Mouse (Mus musculus): Measurements from ENCODE around the gene Optn. TPM values are rescaled to one million over a fixed set of nuclear protein-coding genes. Genes with fewer than 3 reads are reported as not detected.

Gene Optn
- total and polyA plus RNA-seq, 3 experiments, result 29.3 to 139 (median 65.2) TPM

GRCm38 (mm10) chr2:4993584-4993983 lies 70.3 kb downstream of the Optn start:
- ATAC-seq (ENCODE audit: extremely low read depth, insufficient number of reproducible peaks, low FRiP score, poor library complexity, severe bottlenecking) (no peak), DNase-seq (ENCODE audit: low spot score) (no peak)

GRCm38 (mm10) chr2:4988826-4989424 lies 74.9 kb downstream of the Optn start:
- Histone ChIP-seq H3K36me3 (replicated peaks) (peaks cover 60% of the 10 kb centered on the region), H3K27me3 (ENCODE audit: insufficient read depth, low read length) (peaks cover 3% of the 10 kb centered on the region; the same call in 1 of the 2 replicates), H3K4me1 (ENCODE audit: insufficient read depth, low read depth, low read length) (peaks cover 16% of the 10 kb centered on the region), H3K4me3 (ENCODE audit: low read depth, low read length) (no peak overlapping the region), H3K9me3 (replicated peaks) (no peaks in the 10 kb centered on the region)
- no peak for TF ChIP-seq CTCF (IDR thresholded peaks at IDR 0.05; ENCODE audit: low read depth, low read length)
- TF ChIP-seq GATA2 (IDR thresholded peaks at IDR 0.05; ENCODE audit: borderline replicate concordance, low read depth, low read length), result no peak
- no peak for TF ChIP-seq GATA1 (IDR thresholded peaks at IDR 0.05; ENCODE audit: borderline replicate concordance, low read length)
- no peak for TF ChIP-seq POLR2AphosphoS5 (IDR thresholded peaks at IDR 0.05; ENCODE audit: insufficient replicate concordance, low read depth, low read length)
- no peak for TF ChIP-seq TAL1 (conservative IDR thresholded peaks at IDR 0.05; ENCODE audit: low read depth, low read length)
- ATAC-seq (ENCODE audit: extremely low read depth, insufficient number of reproducible peaks, low FRiP score, poor library complexity, severe bottlenecking), result no peak
- DNase-seq (ENCODE audit: low spot score), result no peak

More at GRCm38 (mm10) chr2:4993584-4993983, 70.3 kb downstream of the Optn start:
- H3K36me3 ChIP-seq (replicated peaks), result peaks cover 95% of the 10 kb centered on the region
- H3K9me3 ChIP-seq (replicated peaks), result no peaks in the 10 kb centered on the region
- no peak for TF ChIP-seq GATA1 (IDR thresholded peaks at IDR 0.05; ENCODE audit: borderline replicate concordance, low read length)
- no peak for TF ChIP-seq CTCF (IDR thresholded peaks at IDR 0.05; ENCODE audit: low read depth, low read length)
- no peak for TF ChIP-seq GATA2 (IDR thresholded peaks at IDR 0.05; ENCODE audit: borderline replicate concordance, low read depth, low read length)
- TF ChIP-seq POLR2AphosphoS5 (IDR thresholded peaks at IDR 0.05; ENCODE audit: insufficient replicate concordance, low read depth, low read length), result no peak
- no peak for TF ChIP-seq TAL1 (conservative IDR thresholded peaks at IDR 0.05; ENCODE audit: low read depth, low read length)
- H3K4me3 ChIP-seq (ENCODE audit: low read depth, low read length), result no peak overlapping the region
- no peaks in the 10 kb centered on the region for H3K27me3 ChIP-seq (ENCODE audit: insufficient read depth, low read length)
- peaks cover 22% of the 10 kb centered on the region for H3K4me1 ChIP-seq (ENCODE audit: insufficient read depth, low read depth, low read length)

GRCm38 (mm10) chr2:4987388-4988180 lies 76.3 kb downstream of the Optn start:
- DNase-seq (ENCODE audit: low spot score) (no peak), ATAC-seq (ENCODE audit: extremely low read depth, insufficient number of reproducible peaks, low FRiP score, poor library complexity, severe bottlenecking) (no peak)
- Histone ChIP-seq H3K27me3 (ENCODE audit: insufficient read depth, low read length) (peaks cover 10% of the 10 kb centered on the region; the same call in 1 of the 2 replicates), H3K9me3 (replicated peaks) (no peaks in the 10 kb centered on the region), H3K4me1 (ENCODE audit: insufficient read depth, low read depth, low read length) (peaks cover 12% of the 10 kb centered on the region), H3K4me3 (ENCODE audit: low read depth, low read length) (no peak overlapping the region), H3K36me3 (replicated peaks) (peaks cover 47% of the 10 kb centered on the region)
- TF ChIP-seq GATA1 (IDR thresholded peaks at IDR 0.05; ENCODE audit: borderline replicate concordance, low read length) (no peak), GATA2 (IDR thresholded peaks at IDR 0.05; ENCODE audit: borderline replicate concordance, low read depth, low read length) (no peak), CTCF (IDR thresholded peaks at IDR 0.05; ENCODE audit: low read depth, low read length) (no peak), TAL1 (conservative IDR thresholded peaks at IDR 0.05; ENCODE audit: low read depth, low read length) (no peak), POLR2AphosphoS5 (IDR thresholded peaks at IDR 0.05; ENCODE audit: insufficient replicate concordance, low read depth, low read length) (no peak)

- DNase-seq (ENCODE audit: low spot score), result no peak
- no peak overlapping the region for H3K4me3 ChIP-seq (ENCODE audit: low read depth, low read length)
- H3K9me3 ChIP-seq (replicated peaks), result no peaks in the 10 kb centered on the region
- no peak for TF ChIP-seq TAL1 (conservative IDR thresholded peaks at IDR 0.05; ENCODE audit: low read depth, low read length)
- TF ChIP-seq CTCF (IDR thresholded peaks at IDR 0.05; ENCODE audit: low read depth, low read length), result no peak
- TF ChIP-seq GATA1 (IDR thresholded peaks at IDR 0.05; ENCODE audit: borderline replicate concordance, low read length), result no peak
- TF ChIP-seq POLR2AphosphoS5 (IDR thresholded peaks at IDR 0.05; ENCODE audit: insufficient replicate concordance, low read depth, low read length), result no peak
- TF ChIP-seq GATA2 (IDR thresholded peaks at IDR 0.05; ENCODE audit: borderline replicate concordance, low read depth, low read length), result no peak
- H3K27me3 ChIP-seq (ENCODE audit: insufficient read depth, low read length), result peaks cover 10% of the 10 kb centered on the region; the same call in 1 of the 2 replicates
- no peak for ATAC-seq (ENCODE audit: extremely low read depth, insufficient number of reproducible peaks, low FRiP score, poor library complexity, severe bottlenecking)
- H3K4me1 ChIP-seq (ENCODE audit: insufficient read depth, low read depth, low read length), result peaks cover 12% of the 10 kb centered on the region
- H3K36me3 ChIP-seq (replicated peaks), result peaks cover 39% of the 10 kb centered on the region
Observed at GRCm38 (mm10) chr2:4986798-4987197, 77.1 kb downstream of the Optn start.

GRCm38 (mm10) chr2:4985000-4985399 lies 78.9 kb downstream of the Optn start:
- Histone ChIP-seq H3K4me1 (ENCODE audit: insufficient read depth, low read depth, low read length) (no peaks in the 10 kb centered on the region; the same call in 1 of the 2 replicates), H3K4me3 (ENCODE audit: low read depth, low read length) (no peak overlapping the region), H3K36me3 (replicated peaks) (peaks cover 21% of the 10 kb centered on the region), H3K9me3 (replicated peaks) (no peaks in the 10 kb centered on the region), H3K27me3 (ENCODE audit: insufficient read depth, low read length) (peaks cover 16% of the 10 kb centered on the region)
- no peak for DNase-seq (ENCODE audit: low spot score)
- TF ChIP-seq CTCF (IDR thresholded peaks at IDR 0.05; ENCODE audit: low read depth, low read length), result no peak
- ATAC-seq (ENCODE audit: extremely low read depth, insufficient number of reproducible peaks, low FRiP score, poor library complexity, severe bottlenecking), result no peak

GRCm38 (mm10) chr2:4983987-4984386 lies 79.9 kb downstream of the Optn start:
- ATAC-seq (ENCODE audit: extremely low read depth, insufficient number of reproducible peaks, low FRiP score, poor library complexity, severe bottlenecking) (no peak), DNase-seq (ENCODE audit: low spot score) (no peak)
- TF ChIP-seq GATA1 (IDR thresholded peaks at IDR 0.05; ENCODE audit: borderline replicate concordance, low read length) (no peak), GATA2 (IDR thresholded peaks at IDR 0.05; ENCODE audit: borderline replicate concordance, low read depth, low read length) (no peak), POLR2AphosphoS5 (IDR thresholded peaks at IDR 0.05; ENCODE audit: insufficient replicate concordance, low read depth, low read length) (no peak), TAL1 (conservative IDR thresholded peaks at IDR 0.05; ENCODE audit: low read depth, low read length) (no peak), CTCF (IDR thresholded peaks at IDR 0.05; ENCODE audit: low read depth, low read length) (no peak)
- H3K4me1 ChIP-seq (ENCODE audit: insufficient read depth, low read depth, low read length), result no peaks in the 10 kb centered on the region; the same call in 1 of the 2 replicates
- no peak overlapping the region for H3K4me3 ChIP-seq (ENCODE audit: low read depth, low read length)
- no peaks in the 10 kb centered on the region for H3K9me3 ChIP-seq (replicated peaks)
- peaks cover 19% of the 10 kb centered on the region for H3K27me3 ChIP-seq (ENCODE audit: insufficient read depth, low read length)
- peaks cover 15% of the 10 kb centered on the region for H3K36me3 ChIP-seq (replicated peaks)

All from G1E (cell line).